Mouse (Mus musculus) ES-Bruce4 (cell line): ENCODE data around the gene Etv4. TPM values are rescaled to one million over a fixed set of nuclear protein-coding genes. Genes with fewer than 3 reads are reported as not detected.

ENCODE experiments used
- H3K27ac ChIP-seq: 2 replicates; pipeline ENCODE4 v1.5.1; 2012; ENCODE audit warnings: low read length, inconsistent platforms; ENCODE audit not compliant: insufficient read depth
- H3K27me3 ChIP-seq: 2 replicates; pipeline ENCODE4 v1.6.1; 2012; ENCODE audit warnings: mild to moderate bottlenecking, low read length, inconsistent platforms; ENCODE audit not compliant: control insufficient read depth, poor library complexity, insufficient read depth, severe bottlenecking
- H3K36me3 ChIP-seq: 2 replicates; pipeline ENCODE4 v1.6.1; 2012; ENCODE audit warnings: inconsistent platforms, mild to moderate bottlenecking, low read length, moderate library complexity; ENCODE audit not compliant: control insufficient read depth, poor library complexity, insufficient read depth, severe bottlenecking
- H3K4me1 ChIP-seq: one replicate; pipeline ENCODE4 v1.8.1; 2011; ENCODE audit warnings: low read length; ENCODE audit not compliant: control insufficient read depth, insufficient read depth
- H3K4me3 ChIP-seq: 2 replicates; pipeline ENCODE4 v1.5.1; 2011; ENCODE audit warnings: low read depth, mild to moderate bottlenecking, low read length
- H3K9ac ChIP-seq: 2 replicates; pipeline ENCODE4 v1.6.1; 2012; ENCODE audit warnings: low read depth, mild to moderate bottlenecking, inconsistent platforms; ENCODE audit not compliant: poor library complexity, severe bottlenecking
- H3K9me3 ChIP-seq: replicated peaks from 2 replicates; pipeline ENCODE4 v1.6.1; 2012; ENCODE audit warnings: mild to moderate bottlenecking, low read length, inconsistent platforms; ENCODE audit not compliant: control insufficient read depth, poor library complexity, insufficient read depth, severe bottlenecking
- CTCF ChIP-seq: IDR thresholded peaks from one replicate; pipeline ENCODE4 v1.8.1; 2011; ENCODE audit warnings: low read depth, low read length
- EP300 ChIP-seq: IDR thresholded peaks from 2 replicates; pipeline ENCODE4 v1.6.1; 2011; ENCODE audit warnings: low read depth, low read length; ENCODE audit not compliant: insufficient read depth
- POLR2A ChIP-seq: IDR thresholded peaks from one replicate; pipeline ENCODE4 v1.8.1; 2011; ENCODE audit warnings: low read length; ENCODE audit not compliant: insufficient read depth
- polyA plus RNA-seq: library from polyadenylated mRNA; stranded (reverse); fragments of >200 nt; gene quantifications from 2 replicates; pipeline ENCODE4 v1.2.4, GENCODE M21; 2011; ENCODE audit warnings: low read depth; ENCODE audit not compliant: missing spikeins, insufficient read depth, insufficient read length

Etv4 gene
- polyA plus RNA-seq, 1 experiment = 28.9 TPM

- Histone ChIP-seq H3K4me3 (peak overlapping the region; percentile 28; the same call in 1 of the 2 replicates), H3K27me3 (no peaks in the 10 kb centered on the region), H3K27ac (no peak overlapping the region), H3K4me1 (peaks cover 6% of the 10 kb centered on the region), H3K9ac (no peak overlapping the region), H3K36me3 (no peaks in the 10 kb centered on the region), H3K9me3 (no peaks in the 10 kb centered on the region)
- TF ChIP-seq POLR2A (no peak), CTCF (no peak), EP300 (peak; percentile 43; the same call in 1 of the 2 replicates)
Observed at GRCm38 (mm10) chr11:101820899-101821298, 35.7 kb upstream of the Etv4 start.

- no peaks in the 10 kb centered on the region for H3K9me3 ChIP-seq
- H3K4me1 ChIP-seq = peaks cover 6% of the 10 kb centered on the region
- no peaks in the 10 kb centered on the region for H3K27me3 ChIP-seq
- H3K9ac ChIP-seq = no peak overlapping the region
- TF ChIP-seq POLR2A (no peak), EP300 (no peak), CTCF (peak; percentile 49)
- H3K4me3 ChIP-seq = no peak overlapping the region
- H3K36me3 ChIP-seq = no peaks in the 10 kb centered on the region
- no peak overlapping the region for H3K27ac ChIP-seq
Observed at GRCm38 (mm10) chr11:101819853-101820252, 34.7 kb upstream of the Etv4 start.

- no peaks in the 10 kb centered on the region for H3K36me3 ChIP-seq
- H3K27me3 ChIP-seq = no peaks in the 10 kb centered on the region
- no peak overlapping the region for H3K27ac ChIP-seq
- H3K9ac ChIP-seq = peak overlapping the region; percentile 6; the same call in 1 of the 2 replicates
- H3K9me3 ChIP-seq = no peaks in the 10 kb centered on the region
- H3K4me1 ChIP-seq = peaks cover 1% of the 10 kb centered on the region
- no peak for TF ChIP-seq CTCF
- no peak overlapping the region for H3K4me3 ChIP-seq
Observed at GRCm38 (mm10) chr11:101815103-101816085, 30.2 kb upstream of the Etv4 start.

GRCm38 (mm10) chr11:101814375-101815102 is 29.4 kb upstream of the Etv4 start:
- Histone ChIP-seq H3K9me3 (no peaks in the 10 kb centered on the region), H3K9ac (peak overlapping the region; percentile 6; the same call in 1 of the 2 replicates), H3K4me3 (peak overlapping the region; percentile 42), H3K27me3 (no peaks in the 10 kb centered on the region), H3K27ac (no peak overlapping the region), H3K36me3 (no peaks in the 10 kb centered on the region), H3K4me1 (no peaks in the 10 kb centered on the region)
- peak; percentile 96 for TF ChIP-seq CTCF
- TF ChIP-seq POLR2A = no peak

GRCm38 (mm10) chr11:101813259-101813658 is 28.1 kb upstream of the Etv4 start:
- no peaks in the 10 kb centered on the region for H3K4me1 ChIP-seq
- H3K9ac ChIP-seq = no peak overlapping the region
- peak; percentile 92 for TF ChIP-seq CTCF
- TF ChIP-seq POLR2A = no peak
- no peak for TF ChIP-seq EP300
- no peak overlapping the region for H3K4me3 ChIP-seq
- no peaks in the 10 kb centered on the region for H3K36me3 ChIP-seq
- no peaks in the 10 kb centered on the region for H3K27me3 ChIP-seq
- H3K9me3 ChIP-seq = no peaks in the 10 kb centered on the region
- H3K27ac ChIP-seq = no peak overlapping the region
